Mouse (Mus musculus): ENCODE measurements at regions not wholly inside any gene's neighbourhood (a gene's known extent, or its start where the extent isn't known, plus 50 kb on each side); places are given as distances from the start of the nearest gene placed in this dataset.

DNA sequence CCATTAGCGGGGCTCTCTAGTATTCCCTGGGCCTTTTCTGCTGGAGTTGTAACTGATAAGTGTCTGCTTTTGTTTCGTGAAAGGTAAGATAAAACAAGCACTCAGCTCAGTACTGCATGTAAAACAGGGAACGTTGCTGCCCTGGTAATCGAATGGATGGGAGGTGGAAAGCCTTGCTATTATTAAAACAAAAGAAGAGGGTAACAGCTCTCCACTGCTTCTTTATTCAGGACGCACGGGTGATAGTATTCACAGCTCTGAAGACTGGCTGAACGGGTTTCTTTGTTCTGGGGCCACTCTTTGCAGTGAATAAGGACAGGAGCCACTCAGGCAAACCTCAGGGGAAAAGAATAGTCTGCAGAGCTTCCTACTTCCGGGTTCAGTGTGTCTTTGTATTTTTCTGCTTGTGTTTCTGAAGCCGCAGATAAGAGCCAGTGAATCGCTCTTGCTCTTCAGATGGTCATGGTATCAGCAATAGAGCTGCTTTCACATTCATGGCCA is 185.6 kb upstream of the Auts2 start:
- intact Hi-C loops (cut with DNase I) = no loop called here
- no peak for DNase-seq

DNA sequence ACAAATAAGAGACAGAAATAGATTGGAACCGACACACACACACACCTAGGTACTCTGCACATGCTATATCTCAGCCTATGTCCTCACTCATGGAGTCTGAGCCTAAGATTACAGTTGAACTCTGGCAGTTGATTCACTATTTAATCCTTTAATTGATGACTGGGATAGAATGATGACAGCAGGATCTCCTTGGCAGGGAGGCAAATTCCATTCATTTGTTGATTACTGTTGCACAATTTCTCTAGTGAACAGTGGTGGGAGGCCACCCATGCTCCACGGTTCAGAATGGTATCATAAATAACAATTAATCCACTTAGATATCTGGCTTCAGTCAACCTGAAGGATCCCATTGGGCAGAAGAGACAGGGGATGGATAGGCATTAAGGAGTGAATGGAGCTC is 181.3 kb upstream of the Auts2 start:
- intact Hi-C loops (cut with DNase I) = no loop called here
- DNase-seq = no peak

GRCm38 (mm10) chr5:132710301-132710700 is 167.2 kb upstream of the Auts2 start:
- DNase-seq = no peak
- intact Hi-C loops (cut with DNase I) = no loop called here

DNA sequence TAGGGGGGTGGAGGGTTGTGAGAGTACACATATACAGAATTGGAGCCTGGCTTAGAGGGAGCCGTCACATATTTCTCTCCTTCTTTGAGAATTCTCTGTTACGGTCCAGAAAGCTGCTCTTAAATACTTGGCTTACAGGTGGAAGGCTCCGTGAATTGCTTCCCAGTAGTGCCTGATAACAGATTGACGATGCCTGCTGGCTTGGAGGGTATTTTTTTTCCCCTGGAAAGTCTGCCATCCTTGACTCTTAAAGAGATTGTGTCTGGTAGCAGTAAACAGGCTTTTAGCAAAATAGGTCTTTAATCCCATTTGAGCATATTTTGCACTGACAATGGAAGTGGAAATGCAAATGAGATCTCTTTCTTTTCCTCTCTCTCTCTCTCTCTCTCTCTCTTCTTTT is 164.4 kb upstream of the Auts2 start:
- intact Hi-C loops (cut with DNase I) = no loop called here
- DNase-seq = no peak

GRCm38 (mm10) chr5:132703455-132704100 is 160.4 kb upstream of the Auts2 start:
- intact Hi-C loops (cut with DNase I) = no loop called here
- no peak for DNase-seq

GRCm38 (mm10) chr5:132702573-132702972 is 159.4 kb upstream of the Auts2 start:
- no peak for DNase-seq
- intact Hi-C loops (cut with DNase I) = no loop called here

DNA sequence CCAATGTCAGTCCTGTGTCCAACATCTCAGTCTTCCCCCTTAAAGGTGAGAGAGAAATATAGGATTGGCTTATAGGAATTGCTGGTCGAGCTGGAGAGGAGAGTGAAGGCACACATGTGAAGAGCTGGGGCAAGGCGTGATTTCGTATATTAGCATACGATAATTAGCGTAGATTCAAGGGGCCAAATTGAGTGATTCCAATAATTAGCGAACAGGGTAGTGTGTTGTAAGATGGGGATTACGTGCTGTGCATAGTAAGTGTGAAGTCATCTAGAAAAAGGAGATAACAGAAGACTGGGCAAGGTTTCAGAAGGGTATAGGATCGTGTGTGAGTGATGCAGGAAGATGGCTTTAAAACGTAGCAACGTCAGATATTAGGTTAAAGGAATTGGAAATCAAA is 147.6 kb upstream of the Auts2 start:
- no peak for DNase-seq
- intact Hi-C loops (cut with DNase I) = no loop called here

GRCm38 (mm10) chr5:132675261-132675660 is 132.1 kb upstream of the Auts2 start:
- intact Hi-C loops (cut with DNase I) = no loop called here
- DNase-seq = no peak

GRCm38 (mm10) chr5:132673599-132674305 is 130.6 kb upstream of the Auts2 start:
- intact Hi-C loops (cut with DNase I) = no loop called here
- DNase-seq = no peak

- intact Hi-C loops (cut with DNase I) = no loop called here
- no peak for DNase-seq
These were observed 128.4 kb upstream of the Auts2 start for GRCm38 (mm10) chr5:132671496-132671895.

- no peak for DNase-seq
- intact Hi-C loops (cut with DNase I) = no loop called here
These were observed 124.2 kb upstream of the Auts2 start for GRCm38 (mm10) chr5:132667316-132667715.

DNA sequence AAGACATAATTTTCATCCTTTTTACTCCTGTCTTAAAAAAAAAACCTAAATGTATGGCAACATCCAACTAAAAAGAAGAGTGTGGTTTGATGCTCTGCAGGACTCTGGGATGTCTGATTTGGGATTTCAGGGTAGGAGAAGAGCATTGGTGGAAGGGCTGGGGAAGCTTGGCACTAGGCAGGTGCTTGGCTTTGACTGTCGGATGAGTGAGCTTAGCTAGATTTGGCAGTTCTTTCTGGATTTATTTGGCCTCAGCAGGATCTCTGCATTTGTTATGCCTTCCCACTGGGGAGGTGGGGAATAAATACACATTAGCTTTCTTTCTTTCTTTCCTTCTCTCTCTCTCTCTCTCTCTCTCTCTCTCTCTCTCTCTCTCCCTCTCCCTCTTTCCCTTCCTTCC is 118.1 kb upstream of the Auts2 start:
- DNase-seq = no peak
- intact Hi-C loops (cut with DNase I) = no loop called here

DNA sequence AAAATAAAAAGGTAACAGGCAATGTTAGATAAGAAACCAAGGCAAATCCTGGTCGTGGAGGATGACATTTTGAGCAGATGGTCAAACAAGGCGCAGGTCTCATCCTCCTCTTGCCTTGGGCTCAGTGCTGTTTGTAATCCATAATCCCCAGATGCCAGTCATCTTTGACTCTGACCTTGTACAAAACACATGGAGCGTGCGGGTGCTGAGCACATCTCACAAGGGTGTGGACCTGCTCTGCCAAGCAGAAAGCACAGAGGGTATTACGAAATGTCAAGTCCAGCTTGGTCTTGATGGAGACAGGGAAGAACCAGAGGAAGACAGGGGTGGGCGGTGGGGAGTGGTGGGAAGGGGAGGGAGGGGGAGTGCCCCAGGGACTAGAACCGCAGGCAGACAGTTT is 116.9 kb upstream of the Auts2 start:
- intact Hi-C loops (cut with DNase I) = no loop called here
- no peak for DNase-seq

DNA sequence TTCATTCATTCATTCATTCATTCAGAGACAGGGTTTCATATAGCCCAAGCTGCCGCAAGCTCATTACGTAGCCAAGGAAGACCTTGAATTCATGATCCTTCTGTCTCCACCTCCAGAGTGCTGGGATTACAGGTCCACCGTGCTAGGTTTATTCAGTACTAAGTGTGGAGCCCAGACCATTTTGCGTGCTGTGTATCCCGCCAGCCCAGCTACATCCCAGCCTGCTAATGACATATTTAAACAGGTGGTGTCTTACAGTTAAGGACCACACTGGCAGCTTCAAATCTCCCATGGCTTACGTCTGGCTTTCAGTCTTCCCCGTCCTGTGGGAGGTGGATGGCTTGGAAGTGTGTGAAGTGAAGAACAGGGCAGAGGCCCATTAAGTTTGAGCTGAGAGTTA is 111.2 kb upstream of the Auts2 start:
- no peak for DNase-seq
- intact Hi-C loops (cut with DNase I) = no loop called here

GRCm38 (mm10) chr5:132653694-132654300 is 110.7 kb upstream of the Auts2 start:
- peak in 1 of 2 experiments; percentile 42 for DNase-seq
- intact Hi-C loops (cut with DNase I) = no loop called here

DNA sequence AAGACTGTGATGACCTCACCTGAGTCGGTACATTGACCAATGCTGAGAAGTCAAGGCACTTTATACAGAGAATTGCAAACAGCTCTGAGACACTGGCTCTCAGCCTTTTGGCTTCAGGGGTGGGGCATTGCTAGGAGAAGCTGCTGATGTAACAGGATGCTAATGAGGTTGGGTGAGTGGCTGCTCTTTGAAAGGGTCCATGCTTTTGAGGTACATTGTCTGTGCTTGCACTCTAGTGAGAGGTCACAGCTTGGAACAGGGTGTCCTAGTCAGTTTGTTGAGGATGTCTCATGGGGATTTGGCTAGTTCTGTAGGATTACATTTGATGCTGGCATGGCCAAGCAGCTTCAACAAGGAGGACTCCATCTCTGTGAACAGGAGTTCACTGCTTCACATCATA is 109.1 kb upstream of the Auts2 start:
- no peak for DNase-seq
- intact Hi-C loops (cut with DNase I) = no loop called here

GRCm38 (mm10) chr5:132649771-132650170 is 106.6 kb upstream of the Auts2 start:
- DNase-seq = no peak
- intact Hi-C loops (cut with DNase I) = no loop called here

DNA sequence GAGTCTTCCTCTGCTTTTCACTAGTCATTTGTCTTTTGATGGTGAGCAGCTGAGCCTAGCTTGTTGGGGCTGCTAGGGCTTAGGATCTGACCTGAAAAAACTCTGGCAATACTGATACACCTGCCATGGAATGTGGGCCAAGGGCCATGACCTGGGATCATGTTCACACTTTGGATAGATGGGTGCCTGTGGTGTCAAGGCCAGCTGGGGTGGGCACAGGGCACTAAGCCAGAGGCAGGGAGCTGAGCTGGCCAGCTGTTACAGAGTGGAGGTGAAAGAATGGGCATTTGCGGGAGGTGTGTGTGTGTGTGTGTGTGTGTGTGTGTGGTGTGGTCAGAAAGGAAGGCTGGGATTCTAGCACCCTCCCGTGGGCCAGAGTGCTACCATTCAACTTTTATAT is 105.6 kb upstream of the Auts2 start:
- intact Hi-C loops (cut with DNase I) = no loop called here
- peak in 1 of 2 experiments; percentile 13 for DNase-seq

DNA sequence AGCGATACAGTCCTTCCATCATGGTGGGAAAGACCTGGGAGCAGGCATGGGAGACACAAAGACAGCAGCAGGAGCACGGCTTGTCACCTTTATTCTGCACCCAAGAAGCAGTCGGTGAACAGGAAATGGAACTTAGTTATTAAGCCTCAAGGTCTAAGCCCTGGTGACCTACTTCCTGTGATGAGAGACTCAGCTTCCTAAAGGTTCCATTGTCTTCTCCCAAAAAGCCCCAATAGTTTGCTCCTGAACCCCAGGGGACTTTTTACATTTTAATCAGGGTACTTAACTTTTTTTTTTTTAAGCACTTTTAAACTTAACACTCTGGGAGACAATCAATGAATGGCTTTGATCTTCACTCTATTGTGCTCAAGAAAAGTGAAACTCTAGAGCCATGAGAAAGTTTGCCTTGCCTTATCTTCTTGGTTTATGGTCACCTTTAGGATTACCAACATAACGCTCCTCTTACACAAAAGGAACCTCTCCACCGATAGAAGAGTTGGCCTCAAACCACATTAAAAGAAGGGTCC is 101.6 kb upstream of the Auts2 start:
- DNase-seq = no peak
- intact Hi-C loops (cut with DNase I) = no loop called here

DNA sequence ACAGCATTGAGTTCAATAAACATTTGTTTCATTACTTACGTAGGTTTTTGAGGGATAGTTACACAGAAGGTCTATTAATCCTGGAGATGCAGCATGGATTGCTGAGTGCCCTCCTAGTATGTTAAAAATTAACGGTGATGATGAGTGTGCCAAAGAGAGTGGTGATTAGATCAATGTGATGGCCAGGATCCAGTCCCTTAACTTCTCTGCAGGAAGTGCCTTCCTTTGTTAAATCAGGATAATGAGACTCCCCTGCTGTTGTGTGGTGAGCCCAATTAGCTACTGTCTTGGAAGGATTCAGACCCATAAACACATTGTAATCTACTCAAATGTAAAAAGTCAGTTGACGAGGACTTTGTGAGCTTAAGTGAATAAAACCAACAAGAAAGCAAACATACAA is 100.1 kb upstream of the Auts2 start:
- intact Hi-C loops (cut with DNase I) = no loop called here

DNA sequence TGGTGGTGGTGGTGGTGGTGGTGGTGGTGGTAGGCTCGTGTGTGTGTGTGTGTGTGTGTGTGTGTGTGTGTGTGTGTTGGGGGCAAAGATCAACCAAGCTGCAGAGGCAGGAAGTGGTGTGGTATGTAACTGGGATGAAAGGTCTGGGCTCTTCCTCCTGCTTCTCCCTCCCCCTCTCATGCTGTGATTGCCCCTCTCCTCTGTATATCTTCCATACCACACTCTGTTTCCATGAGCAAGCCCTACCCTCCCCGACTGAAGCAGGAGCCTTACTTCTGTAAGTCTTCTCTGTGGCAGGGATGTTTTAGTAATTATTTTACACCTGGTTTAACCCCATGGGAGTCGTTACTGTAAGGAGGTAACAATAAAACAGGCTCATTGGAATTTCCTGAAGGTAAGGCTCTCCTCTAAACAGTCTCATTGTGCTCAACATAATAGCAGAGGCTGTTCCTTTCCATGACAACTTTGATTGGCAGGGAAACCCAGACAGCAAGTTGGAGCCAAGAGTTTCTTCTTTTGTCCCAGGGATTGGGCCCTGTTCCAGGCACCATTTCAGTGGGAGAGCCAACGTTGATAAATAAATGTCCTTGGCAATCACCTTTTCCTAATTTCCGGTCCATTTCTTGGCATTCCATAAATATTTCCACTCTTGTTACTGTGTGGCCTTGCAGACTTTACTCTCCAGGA is 90.2 kb upstream of the Auts2 start:
- intact Hi-C loops (cut with DNase I) = no loop called here
- DNase-seq = peak in 1 of 2 experiments; percentile 11

More for the DNA sequence above, 100.1 kb upstream of the Auts2 start:
- DNase-seq = no peak
